ENCODE assay signal across 12 mouse cellular contexts in the genomic region with DNA sequence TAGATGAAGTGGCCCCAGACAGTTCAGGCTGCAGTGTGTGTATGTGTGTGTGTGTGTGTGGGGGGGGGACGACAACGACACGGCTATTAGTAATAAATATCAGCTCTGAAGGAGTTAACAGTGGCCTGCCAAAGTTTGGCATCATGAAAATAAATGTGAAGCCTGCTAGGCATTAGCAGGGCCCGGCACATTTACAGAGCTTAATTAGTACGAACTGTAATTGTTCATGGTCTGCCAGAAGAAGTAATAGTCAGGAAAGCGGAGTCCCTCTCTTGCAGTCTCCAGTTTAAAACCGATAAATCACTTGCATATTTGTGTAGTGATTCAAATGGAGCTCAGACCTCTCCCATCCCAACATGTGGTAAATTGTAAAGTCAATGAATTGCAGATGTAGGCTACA. TPM values are rescaled to one million over a fixed set of nuclear protein-coding genes. Genes with fewer than 3 reads are reported as not detected.
A peak's percentile ranks its signal among the peaks of the same experiment; 100 is the strongest.
DNase-seq lines count a peak whose midpoint lies in the region; ATAC-seq lines count a peak whose summit lies in the region.
"Had no signal": no experiment of that assay in that cellular context is flagged by ENCODE, and none has a peak within 500 bp of the region (broad histone marks: within the 10 kb centered on the region; RNA-seq: fewer than 3 reads in every experiment).

No protein-coding gene starts in this region.

- H3K9me3 ChIP-seq in kidney, embryonic 14.5 days (ENCODE audit: control insufficient read depth, low read length) = no peaks in the 10 kb centered on the region
- H3K9me3 ChIP-seq in embryonic facial prominence, embryonic 13.5 days = no peaks in the 10 kb centered on the region
- H3K9me3 ChIP-seq in limb, embryonic 11.5 days (ENCODE audit: control insufficient read depth, low read length) = no peaks in the 10 kb centered on the region
- H3K9me3 ChIP-seq in neural tube, embryonic 14.5 days (ENCODE audit: control insufficient read depth, low read length) = no peaks in the 10 kb centered on the region
- H3K9me3 ChIP-seq: G1E; liver, embryonic 13.5 days had no signal

- DNase-seq in kidney, adult 8-10 months = no peak
- peak; percentile 52 for DNase-seq in limb, embryonic 11.5 days (ENCODE audit: low spot score)
- no peak for DNase-seq in ovary, postnatal 10 days (ENCODE audit: low spot score)
- no peak for DNase-seq in lung, adult 18-20 months
- no peak for DNase-seq in kidney, adult 9 months
- DNase-seq: liver, embryonic 13.5 days had no signal

- H3K9ac ChIP-seq in kidney, embryonic 14.5 days (ENCODE audit: low read depth, low read length) = no peak overlapping the region
- H3K9ac ChIP-seq in embryonic facial prominence, embryonic 13.5 days = peak overlapping the region; percentile 57; the same call in 1 of the 2 replicates
- H3K9ac ChIP-seq in limb, embryonic 11.5 days (ENCODE audit: low read length) = no peak overlapping the region
- no peak overlapping the region for H3K9ac ChIP-seq in neural tube, embryonic 14.5 days (replicated peaks; ENCODE audit: low read depth, low read length)
- H3K9ac ChIP-seq: liver, embryonic 13.5 days had no signal

- H3K4me2 ChIP-seq in kidney, embryonic 14.5 days (replicated peaks; ENCODE audit: low read depth, low read length) = peak overlapping the region; percentile 8
- H3K4me2 ChIP-seq in embryonic facial prominence, embryonic 13.5 days = peak overlapping the region; percentile 91
- H3K4me2 ChIP-seq in limb, embryonic 11.5 days (ENCODE audit: low read depth, severe bottlenecking) = peak overlapping the region; percentile 94
- H3K4me2 ChIP-seq in neural tube, embryonic 14.5 days (ENCODE audit: low read depth, low read length) = peak overlapping the region; percentile 12; the same call in 1 of the 2 replicates
- H3K4me2 ChIP-seq: liver, embryonic 13.5 days had no signal

- WGBS in kidney, embryonic 14.5 days = 18% methylated on average over 7 of the region's 7 CpGs
- WGBS in embryonic facial prominence, embryonic 13.5 days = 5% methylated on average over 7 of the region's 7 CpGs
- WGBS in limb, embryonic 11.5 days = 7% methylated on average over 7 of the region's 7 CpGs
- 10% methylated on average over 7 of the region's 7 CpGs for WGBS in neural tube, embryonic 14.5 days

- H3K4me1 ChIP-seq in kidney, embryonic 14.5 days (ENCODE audit: control insufficient read depth, insufficient read depth, low read length) = peaks cover 77% of the 10 kb centered on the region
- peaks cover 95% of the 10 kb centered on the region for H3K4me1 ChIP-seq in embryonic facial prominence, embryonic 13.5 days
- H3K4me1 ChIP-seq in limb, embryonic 11.5 days (ENCODE audit: control insufficient read depth, insufficient read depth, low read length) = peaks cover 63% of the 10 kb centered on the region
- H3K4me1 ChIP-seq in neural tube, embryonic 14.5 days (ENCODE audit: control insufficient read depth, insufficient read depth, low read length) = peaks cover 23% of the 10 kb centered on the region

- no peaks in the 10 kb centered on the region for H3K27me3 ChIP-seq in kidney, embryonic 14.5 days (ENCODE audit: control insufficient read depth, insufficient read depth, low read length)
- H3K27me3 ChIP-seq in embryonic facial prominence, embryonic 13.5 days = no peaks in the 10 kb centered on the region
- no peaks in the 10 kb centered on the region for H3K27me3 ChIP-seq in limb, embryonic 11.5 days (ENCODE audit: control insufficient read depth, insufficient read depth, low read length)
- H3K27me3 ChIP-seq in neural tube, embryonic 14.5 days (ENCODE audit: control insufficient read depth, insufficient read depth, low read length) = no peaks in the 10 kb centered on the region

- ATAC-seq in kidney, embryonic 14.5 days (ENCODE audit: low FRiP score, low TSS enrichment) = no peak
- ATAC-seq in embryonic facial prominence, embryonic 13.5 days (ENCODE audit: insufficient number of reproducible peaks, insufficient read depth, low FRiP score, low TSS enrichment, low read depth) = 0 out of 2 replicates have a peak, but pooled peaks have one; percentile 29
- 0 out of 2 replicates have a peak, but pooled peaks have one; percentile 35 for ATAC-seq in limb, embryonic 11.5 days (ENCODE audit: insufficient number of reproducible peaks, low FRiP score, low TSS enrichment, low read depth)
- ATAC-seq in neural tube, embryonic 14.5 days (ENCODE audit: low read depth) = peak; percentile 59
- ATAC-seq: intestine, postnatal 0 days had no signal

- H3K36me3 ChIP-seq in kidney, embryonic 14.5 days (ENCODE audit: control insufficient read depth, insufficient read depth, low read length) = no peaks in the 10 kb centered on the region
- H3K36me3 ChIP-seq in embryonic facial prominence, embryonic 13.5 days = no peaks in the 10 kb centered on the region
- H3K36me3 ChIP-seq in limb, embryonic 11.5 days (ENCODE audit: control insufficient read depth, insufficient read depth, low read length) = no peaks in the 10 kb centered on the region
- H3K36me3 ChIP-seq in neural tube, embryonic 14.5 days (ENCODE audit: control insufficient read depth, insufficient read depth, low read length) = no peaks in the 10 kb centered on the region
- H3K36me3 ChIP-seq: G1E; liver, embryonic 13.5 days had no signal

- H3K4me3 ChIP-seq in kidney, embryonic 14.5 days (ENCODE audit: low read length) = no peak overlapping the region
- peak overlapping the region; percentile 28 for H3K4me3 ChIP-seq in embryonic facial prominence, embryonic 13.5 days
- no peak overlapping the region for H3K4me3 ChIP-seq in limb, embryonic 11.5 days (ENCODE audit: low read depth, low read length)
- H3K4me3 ChIP-seq in neural tube, embryonic 14.5 days (ENCODE audit: low read depth, low read length) = no peak overlapping the region
- H3K4me3 ChIP-seq: erythroblast, embryonic 14.5 days; liver, embryonic 13.5 days had no signal

- no peak overlapping the region for H3K27ac ChIP-seq in kidney, embryonic 14.5 days (ENCODE audit: low read depth, low read length)
- H3K27ac ChIP-seq in embryonic facial prominence, embryonic 13.5 days = peak overlapping the region; percentile 88
- H3K27ac ChIP-seq in limb, embryonic 11.5 days (replicated peaks; ENCODE audit: low read depth, low read length) = no peak overlapping the region
- H3K27ac ChIP-seq in neural tube, embryonic 14.5 days (ENCODE audit: low read depth, low read length) = no peak overlapping the region
- H3K27ac ChIP-seq: liver, embryonic 13.5 days had no signal

RNA-seq across cellular contexts. Expression of a gene that starts 7.9 kb away (rescaled TPM):
- polyA plus RNA-seq in kidney, embryonic 14.5 days (2014; fragmentation: Nextera tagmentation; extraction: Ambion mirVana) = 65.8 and 80.8 TPM in 2 replicates
- polyA plus RNA-seq in embryonic facial prominence, embryonic 13.5 days (2015; fragmentation: Nextera tagmentation; extraction: Ambion mirVana) = 142 and 157 TPM in 2 replicates
- polyA plus RNA-seq in limb, embryonic 11.5 days (2014; fragmentation: Nextera tagmentation; extraction: Ambion mirVana) = 225 and 233 TPM in 2 replicates
- polyA plus RNA-seq in neural tube, embryonic 14.5 days (2014; fragmentation: Nextera tagmentation; extraction: Ambion mirVana) = 15.5 and 16.7 TPM in 2 replicates

Comparison
In these comparisons a context has a peak if more than half of its experiments do, and no peak if none do; other contexts are left out.
1. H3K4me2 ChIP-seq: peak in every context shown above with its lines; median percentile 94 in limb, embryonic 11.5 days; 91 in embryonic facial prominence, embryonic 13.5 days; 12 in neural tube, embryonic 14.5 days; 8 in kidney, embryonic 14.5 days.